Mouse (Mus musculus) bone marrow, adult 2 months (tissue): ENCODE measurements around the gene Tmem11. TPM values are rescaled to one million over a fixed set of nuclear protein-coding genes. Genes with fewer than 3 reads are reported as not detected.
A peak's percentile ranks its signal among the peaks of the same experiment; 100 is the strongest.

ENCODE experiments used
- H3K27ac ChIP-seq: fragments of 200-500 bp; 2 replicates; pipeline ENCODE4 v1.5.1; 2012; ENCODE audit warnings: low read depth, mild to moderate bottlenecking, control low read depth, inconsistent platforms, low read length; ENCODE audit not compliant: control insufficient read depth, poor library complexity, insufficient read depth
- H3K4me1 ChIP-seq: fragments of 200-500 bp; 2 replicates; pipeline ENCODE4 v1.6.1; 2011; ENCODE audit warnings: low read length; ENCODE audit not compliant: control insufficient read depth, insufficient read depth
- H3K4me3 ChIP-seq: fragments of 200-500 bp; replicated peaks from 2 replicates; pipeline ENCODE3; 2011; ENCODE audit warnings: mild to moderate bottlenecking, low read depth, low read length, control low read depth; ENCODE audit not compliant: control insufficient read depth
- CTCF ChIP-seq: fragments of 200-500 bp; IDR thresholded peaks from 2 replicates; pipeline ENCODE4 v1.5.1; 2011; ENCODE audit warnings: low read length, control low read depth; ENCODE audit not compliant: control insufficient read depth, insufficient read depth
- POLR2A ChIP-seq: fragments of 200-500 bp; IDR thresholded peaks from 2 replicates; pipeline ENCODE4 v1.6.1; 2011; ENCODE audit warnings: low read depth, mild to moderate bottlenecking, control low read depth, low read length, borderline replicate concordance; ENCODE audit not compliant: control insufficient read depth
- WGBS: fragments of 180-500 bp; shearing (Covaris S2); methylation state at CpG from one replicate; pipeline ENCODE4 v1.1.7; 2018; 5-methylcytosine and 5-hydroxymethylcytosine counted together
- polyA plus RNA-seq: library from polyadenylated mRNA; stranded (reverse); fragments of >200 nt; gene quantifications from 2 replicates; pipeline ENCODE4 v1.2.4, GENCODE M21; 2011; ENCODE audit warnings: low replicate concordance; ENCODE audit not compliant: missing spikeins, insufficient read depth, insufficient read length

The Tmem11 gene
- polyA plus RNA-seq, 1 experiment, result 25.7 TPM

- H3K4me1 ChIP-seq, result no peaks in the 10 kb centered on the region
- WGBS, result 88% methylated on average over 4 of the region's 4 CpGs
- H3K4me3 ChIP-seq, result no peak overlapping the region
- TF ChIP-seq CTCF, result no peak
- H3K27ac ChIP-seq, result no peak overlapping the region
Measured at GRCm38 (mm10) chr11:60863196-60863595, 15.9 kb downstream of the Tmem11 start.

- 79% methylated on average over 3 of the region's 3 CpGs for WGBS
- H3K27ac ChIP-seq, result no peak overlapping the region
- TF ChIP-seq CTCF, result no peak
- no peak for TF ChIP-seq POLR2A
- H3K4me1 ChIP-seq, result no peaks in the 10 kb centered on the region
- no peak overlapping the region for H3K4me3 ChIP-seq
Measured at GRCm38 (mm10) chr11:60861993-60862392, 17.1 kb downstream of the Tmem11 start.

DNA sequence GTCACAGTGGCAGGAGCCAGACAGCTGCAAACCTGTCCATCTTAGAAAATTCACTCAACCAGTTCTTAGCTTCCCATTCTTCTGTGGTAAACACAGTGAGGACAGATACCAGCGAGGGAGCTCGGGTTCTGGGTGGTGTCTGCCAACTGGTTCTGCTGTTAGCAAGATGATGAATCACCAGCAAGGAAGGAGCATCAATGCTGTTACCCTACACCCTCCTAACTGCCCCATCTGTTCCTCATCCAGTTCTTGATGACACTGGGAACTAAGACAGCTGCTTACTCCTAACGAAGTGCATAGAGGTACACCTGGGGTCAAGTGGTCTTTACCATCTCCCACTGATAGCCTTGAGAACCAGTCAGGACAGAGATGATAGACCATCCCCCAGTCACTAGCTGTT is 22.5 kb downstream of the Tmem11 start:
- no peak overlapping the region for H3K27ac ChIP-seq
- no peaks in the 10 kb centered on the region for H3K4me1 ChIP-seq
- WGBS, result 73% methylated on average over 3 of the region's 3 CpGs
- no peak for TF ChIP-seq CTCF
- TF ChIP-seq POLR2A, result no peak
- no peak overlapping the region for H3K4me3 ChIP-seq

- Histone ChIP-seq H3K4me3 (no peak overlapping the region), H3K4me1 (no peaks in the 10 kb centered on the region), H3K27ac (no peak overlapping the region)
- no peak for TF ChIP-seq POLR2A
- TF ChIP-seq CTCF, result no peak
- WGBS, result 88% methylated on average over 5 of the region's 5 CpGs
Measured at GRCm38 (mm10) chr11:60845415-60845814, 33.7 kb downstream of the Tmem11 start.

DNA sequence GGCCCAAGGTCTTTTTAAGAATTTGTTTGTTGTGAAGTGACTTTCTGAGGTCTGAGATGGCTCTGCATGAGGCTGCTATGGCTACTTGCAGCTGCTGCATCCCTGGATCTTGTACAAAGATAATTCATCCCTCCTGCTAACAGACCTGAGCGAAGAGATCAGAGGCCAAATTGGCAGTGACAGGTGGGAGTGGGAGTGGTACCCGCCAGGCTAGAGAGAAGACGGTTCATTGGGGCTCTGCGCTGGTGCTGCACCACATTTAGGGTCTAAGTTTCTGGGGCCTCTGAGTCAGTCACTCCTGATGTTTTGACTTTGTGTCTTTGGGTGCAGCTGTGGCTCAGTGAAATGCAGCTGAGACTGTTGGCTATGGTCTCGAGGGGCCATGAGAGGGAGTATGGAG is 35.7 kb downstream of the Tmem11 start:
- Histone ChIP-seq H3K27ac (no peak overlapping the region), H3K4me3 (no peak overlapping the region), H3K4me1 (peaks cover 3% of the 10 kb centered on the region; the same call in 1 of the 2 replicates)
- TF ChIP-seq POLR2A (no peak), CTCF (no peak)
- 88% methylated on average over 5 of the region's 5 CpGs for WGBS

GRCm38 (mm10) chr11:60841467-60842200 is 37.4 kb downstream of the Tmem11 start:
- WGBS, result 59% methylated on average over 12 of the region's 12 CpGs
- Histone ChIP-seq H3K27ac (no peak overlapping the region), H3K4me1 (peaks cover 3% of the 10 kb centered on the region; the same call in 1 of the 2 replicates), H3K4me3 (no peak overlapping the region)
- no peak for TF ChIP-seq CTCF
- no peak for TF ChIP-seq POLR2A

DNA sequence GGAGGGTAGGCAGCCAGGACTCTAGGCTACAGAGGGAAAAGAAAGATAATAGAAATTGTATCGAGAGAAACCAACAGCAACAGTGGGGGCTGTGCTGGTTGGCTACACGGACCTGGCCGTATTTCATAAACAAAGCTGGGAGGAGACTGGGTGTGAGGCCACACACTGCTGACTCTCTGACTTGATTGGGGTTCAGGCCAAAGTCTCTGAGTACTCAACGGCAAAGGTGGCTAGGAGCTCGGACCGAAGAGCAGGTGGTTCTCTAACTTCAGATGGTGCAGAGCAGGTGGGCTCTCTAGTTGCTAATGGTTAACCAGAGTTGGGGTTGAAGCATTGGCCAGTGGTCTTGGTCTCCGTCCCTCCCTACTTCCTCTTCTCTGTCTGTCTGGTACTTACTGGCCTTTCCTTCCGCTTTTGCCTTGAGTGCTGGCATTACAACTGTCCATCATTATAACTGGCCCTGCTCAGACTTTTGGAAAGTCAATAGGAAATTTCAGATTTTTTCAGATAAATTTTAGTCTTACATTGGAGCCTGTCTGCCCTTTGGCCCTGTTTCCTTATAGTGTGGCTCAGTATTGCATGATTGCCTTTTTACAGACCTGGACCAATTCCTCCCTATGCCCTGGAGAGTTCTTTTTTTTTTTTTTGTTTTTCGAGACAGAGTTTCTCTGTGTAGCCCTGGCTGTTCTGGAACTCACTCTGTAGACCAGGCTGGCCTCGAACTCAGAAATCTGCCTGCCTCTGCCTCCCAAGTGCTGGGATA is 41.2 kb downstream of the Tmem11 start:
- Histone ChIP-seq H3K4me1 (peaks cover 3% of the 10 kb centered on the region; the same call in 1 of the 2 replicates), H3K27ac (peak overlapping the region; percentile 62), H3K4me3 (no peak overlapping the region)
- no peak for TF ChIP-seq POLR2A
- 56% methylated on average over 10 of the region's 10 CpGs for WGBS

DNA sequence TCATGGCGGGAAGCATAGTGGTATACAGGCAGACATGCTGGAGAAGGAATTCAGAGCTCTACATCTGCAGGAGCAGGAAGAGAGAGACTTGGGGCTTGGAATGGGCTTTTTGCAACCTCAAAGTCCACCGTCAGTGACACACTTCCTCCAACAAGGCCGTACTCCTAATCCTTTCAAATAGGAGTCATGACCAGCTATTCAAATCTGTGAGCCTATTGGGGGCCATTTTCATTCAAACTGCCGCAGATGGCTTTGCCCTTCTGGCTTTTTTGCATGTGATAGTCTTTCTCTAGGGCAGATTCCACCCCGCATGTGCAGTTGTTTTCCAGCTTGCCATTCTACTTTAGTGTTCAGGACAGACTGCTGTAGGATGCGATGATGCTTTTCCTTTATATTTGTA is 42.2 kb downstream of the Tmem11 start:
- H3K27ac ChIP-seq, result no peak overlapping the region
- H3K4me1 ChIP-seq, result peaks cover 3% of the 10 kb centered on the region; the same call in 1 of the 2 replicates
- TF ChIP-seq CTCF (no peak), POLR2A (no peak)
- WGBS, result 87% methylated on average over 6 of the region's 6 CpGs
- H3K4me3 ChIP-seq, result no peak overlapping the region
